Mouse (Mus musculus) mesoderm, embryonic 11.5 days (tissue): ENCODE results near the gene Nfya.
"Not testable (repeated sequence)": the region's sequence is repeated elsewhere in the genome, so short reads cannot be mapped to it uniquely, and the experiment has no call there.

Source experiments
- DNase-seq: peaks from one replicate; pipeline ENCODE4 v3.0.0-alpha.2; 2012; ENCODE audit warnings: low read depth, low spot score

Nfya gene

GRCm38 (mm10) chr17:48401710-48402109, 8.0 kb downstream of the Nfya start:
- no peak for DNase-seq

DNA sequence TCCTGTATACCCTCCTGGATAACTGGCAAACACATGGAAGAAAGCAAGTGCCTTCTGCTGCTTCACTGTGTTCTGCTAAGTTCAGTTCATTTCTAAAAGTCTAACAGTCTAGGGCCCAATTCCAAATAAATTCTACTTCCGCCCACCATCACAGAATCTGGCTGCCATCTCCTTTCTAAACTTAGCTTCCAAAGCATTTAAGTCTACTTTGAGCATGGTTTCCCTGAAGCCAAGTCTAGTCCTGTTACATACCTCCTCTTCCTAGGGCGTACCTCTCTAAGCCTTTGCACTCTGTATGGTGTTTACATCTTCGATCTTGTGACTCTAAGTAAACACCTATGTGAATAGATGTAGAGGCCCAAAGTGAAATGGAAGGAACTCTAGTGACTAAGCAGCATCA, 17.1 kb downstream of the Nfya start:
- DNase-seq = no peak

- no peak for DNase-seq
Measured at GRCm38 (mm10) chr17:48391446-48391845, 18.3 kb downstream of the Nfya start.

DNA sequence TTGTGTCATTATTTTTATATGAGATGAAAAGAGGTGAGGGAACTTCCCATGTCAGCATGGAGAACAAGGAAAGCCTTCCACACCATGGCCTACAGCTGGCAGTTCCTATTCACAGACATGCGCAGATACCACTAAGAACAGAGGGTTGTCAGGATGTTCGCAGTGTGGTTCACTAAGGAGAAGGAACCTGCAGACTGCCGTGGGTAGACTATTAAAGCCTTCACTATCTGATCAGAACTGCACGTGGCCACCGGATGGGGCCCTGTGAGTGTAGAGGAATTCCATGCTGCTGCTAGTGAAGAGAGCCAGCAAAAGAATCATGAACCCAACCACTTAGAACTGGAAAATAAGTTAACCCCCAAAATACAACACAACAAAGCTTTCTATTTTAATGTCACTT, 20.3 kb downstream of the Nfya start:
- DNase-seq = no peak

DNA sequence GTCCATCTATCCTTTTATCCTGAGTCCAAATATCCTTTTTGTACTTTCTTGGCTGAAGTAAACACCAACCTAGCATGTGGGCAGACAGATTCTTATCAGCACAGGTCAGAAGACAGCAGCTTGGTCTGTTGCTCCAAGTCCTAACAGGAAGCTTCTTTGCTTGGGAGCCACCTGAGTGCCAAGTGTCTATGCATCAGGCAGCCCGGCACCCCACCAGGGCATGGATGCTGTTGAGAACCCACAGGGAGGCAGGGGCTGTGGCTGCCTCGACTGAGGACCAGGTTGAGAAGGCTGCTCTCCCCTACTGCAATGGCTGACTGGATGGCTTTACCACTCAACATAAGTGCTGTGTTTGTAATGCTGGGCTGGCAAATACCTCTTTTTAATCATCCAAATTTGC, 21.0 kb downstream of the Nfya start:
- DNase-seq = no peak

DNA sequence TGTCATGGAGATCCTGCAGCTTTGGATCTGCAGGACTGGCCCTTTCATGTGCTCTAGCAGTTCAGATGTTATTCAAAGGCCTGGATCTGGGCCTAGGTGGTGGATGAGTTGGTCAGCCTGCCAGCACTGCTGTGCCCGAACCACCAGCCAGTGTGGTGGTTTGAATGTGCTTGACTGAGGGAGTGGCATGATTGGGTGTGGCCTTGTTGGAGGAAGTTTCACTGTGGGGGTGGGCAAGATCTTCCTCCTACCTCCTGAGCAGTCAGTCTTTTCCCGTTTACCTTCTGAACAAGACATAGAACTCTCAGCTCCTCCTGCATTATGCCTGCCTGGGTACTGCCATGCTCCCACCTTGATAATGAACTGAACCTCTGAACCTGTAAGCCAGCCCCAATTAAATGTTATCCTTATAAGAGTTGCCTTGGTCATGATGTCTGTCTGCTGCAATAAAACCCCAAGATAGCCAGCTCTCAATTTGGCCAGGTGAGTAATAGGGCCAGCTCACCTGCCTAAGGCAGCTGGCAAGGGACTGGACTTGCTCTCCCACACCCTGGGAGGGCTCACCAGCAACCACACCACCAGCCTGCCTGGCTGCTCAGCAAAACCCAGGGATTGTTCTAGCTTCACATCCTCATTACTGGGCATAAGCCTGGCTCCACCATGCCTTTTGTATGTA, 23.8 kb downstream of the Nfya start:
- no peak for DNase-seq

- no peak for DNase-seq
Measured at GRCm38 (mm10) chr17:48379050-48379449, 30.7 kb downstream of the Nfya start.

GRCm38 (mm10) chr17:48376102-48376501, 33.6 kb downstream of the Nfya start:
- no peak for DNase-seq

- no peak for DNase-seq
Measured at GRCm38 (mm10) chr17:48372987-48373386, 36.7 kb downstream of the Nfya start.

GRCm38 (mm10) chr17:48371621-48372020, 38.1 kb downstream of the Nfya start:
- DNase-seq = no peak

DNA sequence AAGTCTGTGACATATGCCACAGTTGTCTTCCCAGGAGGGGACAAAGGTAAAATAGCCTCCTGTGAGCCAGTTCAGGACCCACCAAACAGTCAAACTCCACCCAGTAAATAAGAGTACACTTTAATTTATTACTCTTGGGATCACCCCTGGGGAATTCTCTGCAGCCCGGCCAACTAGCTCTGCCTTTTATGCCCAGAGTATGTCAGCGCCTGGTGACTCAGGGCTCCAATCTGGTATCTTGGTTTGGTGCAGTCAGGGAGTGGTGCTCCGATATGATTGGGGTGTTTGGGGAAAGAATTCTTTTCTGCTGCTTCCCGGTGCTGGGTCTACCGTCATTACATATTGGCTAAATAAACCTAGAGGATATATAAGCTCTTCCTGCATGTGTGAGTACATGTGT, 42.9 kb downstream of the Nfya start:
- no peak for DNase-seq

DNA sequence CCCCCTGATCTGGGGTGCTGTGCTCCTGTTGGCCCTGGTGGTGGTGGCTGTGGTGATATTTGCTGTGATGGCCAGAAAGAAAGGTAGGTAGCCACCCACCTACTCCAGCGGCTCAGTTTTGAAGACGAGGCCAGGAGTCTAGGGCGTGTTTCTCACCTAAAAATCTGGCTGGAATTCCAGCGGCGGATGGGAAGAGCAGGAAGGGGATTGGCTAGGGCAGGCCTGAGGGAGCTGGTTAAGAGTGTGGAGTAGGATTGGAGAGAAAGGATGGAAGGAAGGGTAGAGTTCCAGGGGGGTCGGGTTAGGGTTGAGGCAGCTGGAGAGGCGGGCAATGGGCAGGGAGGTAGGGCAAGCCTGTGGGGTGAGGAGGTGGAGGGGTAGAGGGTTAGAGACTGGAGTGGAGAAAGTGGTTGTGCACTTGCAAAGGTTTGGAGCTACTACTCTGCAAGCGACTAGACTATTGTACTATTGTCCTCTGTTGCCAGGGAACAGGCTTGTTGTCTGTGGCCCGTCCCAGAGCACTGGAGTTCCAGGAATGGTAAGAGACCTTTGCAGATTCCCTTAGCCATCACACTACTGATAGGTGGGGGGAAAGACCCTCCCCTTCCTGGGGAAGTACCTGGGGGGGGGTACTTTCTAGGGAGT, 44.1 kb downstream of the Nfya start:
- DNase-seq = no peak

DNA sequence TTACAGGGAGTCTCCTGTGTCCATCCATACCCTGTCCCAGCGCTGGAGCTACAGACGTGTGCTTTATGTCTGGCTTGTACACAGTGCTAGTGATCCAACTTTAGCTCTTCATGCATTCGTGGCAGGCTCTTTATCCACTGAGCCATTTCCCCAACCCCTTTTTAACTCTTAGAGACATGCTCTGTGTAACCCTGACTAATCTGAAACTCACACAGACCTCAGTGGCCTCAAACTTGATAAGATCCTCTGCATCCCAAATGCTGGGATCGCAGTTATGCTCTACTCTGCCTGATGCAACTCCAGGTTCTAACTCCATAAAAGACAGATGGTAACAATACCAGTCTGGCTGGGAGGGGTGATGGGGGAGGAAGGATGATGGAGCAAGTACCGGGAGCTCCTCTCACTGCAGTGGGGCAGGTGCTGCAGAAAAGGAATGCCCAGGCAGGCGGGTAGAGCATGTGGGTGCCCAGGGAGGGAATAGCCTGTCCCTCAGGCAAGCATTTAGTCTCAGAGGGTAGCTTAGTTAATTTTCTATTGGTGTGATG, 46.2 kb downstream of the Nfya start:
- no peak for DNase-seq

DNA sequence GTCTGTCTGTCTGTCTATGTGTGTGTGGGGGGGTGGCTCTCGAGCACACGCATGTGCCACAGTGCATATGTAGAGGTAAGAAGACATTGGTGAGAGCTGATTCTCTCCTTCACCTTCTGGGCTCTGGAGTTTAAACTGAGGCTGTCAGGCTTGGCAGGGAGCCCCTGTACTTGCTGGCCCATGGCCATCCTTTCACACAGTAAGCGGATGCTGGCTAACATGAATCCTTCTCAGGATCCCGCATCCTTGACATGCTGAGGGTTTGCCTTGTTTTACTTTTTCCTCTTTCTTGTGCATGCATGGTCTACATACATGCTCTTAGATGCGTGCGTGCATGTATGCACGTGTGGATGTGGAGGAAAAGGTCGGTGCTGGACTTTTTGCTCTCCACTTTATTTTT, 46.7 kb downstream of the Nfya start:
- DNase-seq = no peak

- no peak for DNase-seq
Measured at GRCm38 (mm10) chr17:48362346-48362745, 47.4 kb downstream of the Nfya start.

- no peak for DNase-seq
Measured at GRCm38 (mm10) chr17:48360462-48360861, 49.2 kb downstream of the Nfya start.

DNA sequence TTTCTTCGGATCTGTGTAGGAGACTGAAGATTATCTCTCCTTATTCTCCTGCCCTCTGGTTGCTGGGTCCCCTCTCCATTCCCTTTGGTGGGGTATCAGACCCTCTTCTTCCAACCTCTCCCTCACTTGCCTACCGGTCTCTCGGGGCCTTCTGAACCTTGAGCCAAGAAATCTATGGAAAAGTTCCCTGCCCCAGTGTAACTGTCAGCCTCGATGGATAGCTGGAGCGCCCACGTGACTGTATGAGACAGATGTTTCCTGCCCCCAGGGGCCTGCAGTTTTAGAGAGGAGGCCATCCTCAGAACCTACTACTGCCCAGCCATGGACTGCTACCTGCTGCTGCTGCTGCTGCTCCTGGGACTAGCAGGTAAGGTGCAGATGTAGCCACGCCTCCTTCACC, 50.1 kb downstream of the Nfya start, which contains the start of gene Treml1:
Treml1 (plus strand) TSS at position 301 of the 400 bp plus-strand sequence.
- no peak for DNase-seq

GRCm38 (mm10) chr17:48357892-48358291, 51.8 kb downstream of the Nfya start:
- no peak for DNase-seq

- DNase-seq = no peak
Measured at GRCm38 (mm10) chr17:48355822-48356221, 53.9 kb downstream of the Nfya start.

GRCm38 (mm10) chr17:48352976-48353375, 56.7 kb downstream of the Nfya start:
- not testable (repeated sequence) for DNase-seq

DNA sequence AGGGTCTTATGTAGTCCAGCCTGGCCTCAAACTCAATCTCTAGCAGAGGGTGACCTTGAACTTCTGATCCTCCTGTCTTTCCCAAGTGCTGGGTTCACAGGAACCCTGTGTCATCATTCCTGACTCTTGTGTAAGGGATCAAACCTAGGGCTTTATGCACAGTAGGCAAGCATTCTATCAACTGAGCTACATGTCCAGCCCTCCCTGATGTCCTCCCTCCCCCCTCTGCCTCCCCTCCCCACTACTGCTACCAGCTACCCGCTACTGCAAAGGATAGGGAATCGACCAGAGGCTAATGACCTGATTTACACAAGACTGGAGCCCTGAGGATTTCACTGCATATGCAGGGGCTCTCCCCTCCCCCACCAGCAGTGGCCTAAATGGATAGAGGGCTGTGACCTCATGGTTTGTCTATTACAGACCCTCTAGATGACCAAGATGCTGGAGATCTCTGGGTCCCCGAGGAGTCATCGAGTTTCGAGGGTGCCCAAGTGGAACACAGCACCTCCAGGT, 59.0 kb downstream of the Nfya start:
- no peak for DNase-seq

DNA sequence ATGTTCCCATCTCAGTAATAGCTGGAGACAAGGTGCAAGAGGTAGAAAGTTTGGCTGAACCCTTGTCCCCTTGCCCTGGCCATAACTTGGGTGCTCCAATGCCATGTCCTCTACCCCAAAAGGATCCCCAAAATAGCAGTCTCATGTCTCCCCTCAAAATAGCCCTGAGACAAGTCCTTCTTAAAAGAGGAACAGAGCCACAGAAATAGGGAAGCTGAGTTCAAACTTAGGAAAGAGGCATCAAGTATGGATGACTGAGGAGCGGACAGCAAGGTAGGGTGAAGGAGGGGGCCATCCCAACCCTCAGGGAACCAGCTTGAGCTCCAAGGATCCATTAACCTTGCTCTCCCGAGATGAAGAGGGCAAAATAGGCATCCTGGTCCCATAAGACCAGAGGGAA, 62.4 kb downstream of the Nfya start:
- no peak for DNase-seq

DNA sequence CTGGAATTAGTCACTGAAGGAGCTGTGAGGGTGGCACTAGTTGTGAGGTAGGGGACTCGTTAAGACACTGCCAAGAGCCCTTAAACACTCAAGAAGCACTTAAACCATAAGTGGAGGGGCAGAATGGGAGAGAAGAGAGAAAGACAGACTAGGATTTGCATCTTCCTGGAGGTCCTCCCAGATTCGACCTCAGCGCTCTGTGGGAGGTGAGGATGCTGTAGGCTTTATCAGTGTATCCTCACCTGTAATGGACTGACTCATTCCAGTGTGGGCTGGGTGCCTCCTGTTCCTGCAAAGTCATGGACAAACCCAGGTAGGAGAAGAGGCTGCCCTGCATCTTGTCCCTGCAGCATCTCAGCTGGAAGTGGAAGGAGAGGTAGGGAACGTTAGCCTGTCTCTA, 62.9 kb downstream of the Nfya start:
- no peak for DNase-seq
